Mouse (Mus musculus) urinary bladder, postnatal 25 days (tissue): Measurements from ENCODE around the gene Adam6a.
"Not testable (repeated sequence)": the region's sequence is repeated elsewhere in the genome, so short reads cannot be mapped to it uniquely, and the experiment has no call there.

Experiments used
- DNase-seq: peaks from one replicate; pipeline ENCODE4 v3.0.0; 2022; ENCODE audit warnings: low spot score

The Adam6a gene

DNA sequence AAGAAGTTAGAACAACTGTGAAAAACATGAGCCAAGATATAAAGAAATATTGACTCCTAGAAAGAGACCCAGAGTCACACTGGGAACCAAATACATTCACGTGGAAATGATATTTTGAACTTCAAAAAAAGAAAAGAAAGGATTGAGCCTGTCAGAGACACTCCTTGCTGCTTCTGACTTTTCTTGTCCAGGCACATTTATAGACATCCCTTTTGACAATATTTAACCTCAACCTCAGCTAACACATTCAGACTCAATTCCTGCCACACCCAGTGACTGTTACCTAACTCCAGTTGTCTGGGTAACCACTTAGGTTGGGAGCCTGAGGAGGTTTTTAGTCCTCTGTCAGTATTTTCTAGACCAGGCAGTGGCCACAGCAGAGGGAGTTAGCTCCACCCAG is at the start of gene Adam6a:
Gene Adam6a (plus strand): TSS at position 301 of the 400 bp plus-strand sequence.
- DNase-seq, result not testable (repeated sequence)

DNA sequence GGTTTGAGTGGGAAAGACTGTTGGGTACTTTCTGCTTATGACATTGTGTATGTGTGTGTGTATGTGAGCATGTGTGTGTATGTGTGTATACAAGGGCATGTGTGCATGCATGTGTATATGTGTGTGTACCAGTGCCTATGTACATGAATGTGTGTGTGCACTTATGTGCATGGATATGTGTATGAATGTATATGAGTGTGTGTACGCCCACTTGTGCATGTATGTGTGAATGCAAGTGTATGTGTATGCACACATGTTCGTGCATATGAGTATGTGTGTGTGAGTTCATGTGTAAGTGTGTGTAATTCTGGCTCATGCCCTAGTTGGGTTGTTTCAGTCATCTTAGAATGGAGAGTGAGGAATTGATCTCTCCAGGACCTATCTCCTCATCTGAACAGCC is 17.8 kb upstream of the Adam6a start:
- DNase-seq, result no peak

DNA sequence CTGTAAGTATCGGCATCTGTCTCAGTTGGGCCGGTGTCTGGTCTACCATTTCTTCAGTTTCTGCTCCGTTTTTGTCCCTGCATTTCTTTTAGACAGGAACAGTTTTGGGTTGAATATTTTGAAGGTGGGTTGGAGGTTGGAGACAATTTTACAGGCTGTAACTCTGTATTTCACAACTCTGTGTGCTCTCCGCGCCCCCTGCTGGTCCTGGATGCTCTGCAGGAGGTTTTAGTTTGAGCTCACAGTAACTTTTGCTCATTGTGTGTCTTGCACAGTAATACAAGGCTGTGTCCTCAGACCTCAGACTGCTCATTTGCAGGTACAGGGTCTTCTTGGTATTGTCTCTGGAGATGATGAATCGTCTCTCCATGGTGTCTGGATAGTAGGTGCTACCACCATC is 34.5 kb downstream of the Adam6a start:
- DNase-seq, result peak; percentile 11

DNA sequence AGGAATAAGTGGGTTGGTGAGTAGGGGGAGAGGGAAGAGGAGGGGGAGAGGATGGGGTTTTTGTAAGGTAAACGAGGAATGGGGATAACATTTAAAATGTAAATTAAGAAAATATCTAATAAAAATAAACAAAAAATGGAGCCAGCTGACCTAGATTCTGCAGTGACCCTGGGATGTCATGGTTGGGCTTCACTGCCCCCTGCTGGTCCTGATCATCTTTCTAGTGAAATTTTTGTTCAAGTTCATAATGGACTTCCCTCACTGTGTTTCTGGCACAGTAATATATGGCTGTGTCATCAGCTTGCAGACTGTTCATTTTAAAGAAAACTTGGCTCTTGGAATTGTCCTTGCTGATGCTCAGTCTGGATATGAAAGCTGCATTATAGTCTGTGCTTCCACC is 44.3 kb downstream of the Adam6a start:
- no peak for DNase-seq
